Mouse (Mus musculus): ENCODE data around the gene Eif3d.

DNA sequence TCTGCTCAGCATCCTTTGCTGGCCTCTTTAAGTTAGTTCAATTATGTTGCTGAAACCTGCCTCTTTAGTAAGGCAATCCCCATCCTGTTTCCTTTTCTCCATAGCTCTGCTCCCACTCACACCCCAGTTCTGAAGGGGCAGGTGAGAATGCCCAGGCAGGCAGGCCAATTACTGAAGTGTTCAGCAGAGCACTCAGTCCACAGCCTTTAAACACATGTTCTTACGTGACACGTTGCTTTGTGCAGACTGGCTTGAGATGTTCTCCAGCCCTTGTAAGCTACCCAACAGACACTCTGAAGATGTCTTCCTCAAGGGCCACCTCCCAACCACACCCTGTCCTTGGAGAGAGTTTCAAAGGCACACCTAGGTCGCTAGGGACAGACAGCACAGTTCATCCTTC is 12.5 kb downstream of the Eif3d start:
- no peak for TF ChIP-seq CHD2 (IDR thresholded peaks at IDR 0.05; ENCODE audit: low read length)
- no peak for TF ChIP-seq ZNF384 (IDR thresholded peaks at IDR 0.05; ENCODE audit: low read depth, low read length)
- TF ChIP-seq CTCF (IDR thresholded peaks at IDR 0.05 in 2 of 3, conservative IDR thresholded peaks at IDR 0.05 in 1 of 3; ENCODE audit: control insufficient read depth in 1 of 3, insufficient read depth in 1 of 3, low read depth in 2 of 3, low read length in 3 of 3, poor library complexity in 1 of 3, severe bottlenecking in 1 of 3): no peak
- TF ChIP-seq MYC (IDR thresholded peaks at IDR 0.05; ENCODE audit: low read depth, low read length): no peak
- no peak for TF ChIP-seq GATA1 (IDR thresholded peaks at IDR 0.05; ENCODE audit: low read depth, low read length)

All from MEL (cell line).